Mouse (Mus musculus) heart, adult 2 months (tissue): Measurements from ENCODE around the gene Frmpd4.

ENCODE experiments used
- CTCF ChIP-seq: fragments of 200-600 bp; IDR thresholded peaks from 2 replicates; pipeline ENCODE4 v1.8.1; 2022; ENCODE audit warnings: antibody characterized with exemption, mild to moderate bottlenecking, moderate library complexity
- POLR2A ChIP-seq: fragments of 200-500 bp; IDR thresholded peaks from 2 replicates; pipeline ENCODE4 v1.6.1; 2011; ENCODE audit warnings: mild to moderate bottlenecking, low read depth, low read length, control low read depth; ENCODE audit not compliant: insufficient read depth

- TF ChIP-seq CTCF (no peak), POLR2A (no peak)
These were observed 1053.9 kb downstream of the Frmpd4 start for GRCm38 (mm10) chrX:167523151-167523550.
